Mouse (Mus musculus) CH12.LX (cell line): ENCODE data around the gene Tyro3. TPM values are rescaled to one million over a fixed set of nuclear protein-coding genes. Genes with fewer than 3 reads are reported as not detected.

Experiments
- DNase-seq: peaks from one replicate; pipeline ENCODE4 v3.0.0-alpha.2; 2013; ENCODE audit errors: extremely low read depth
- H3K27ac ChIP-seq: 2 replicates; pipeline ENCODE4 v1.5.1; 2012; ENCODE audit warnings: low read depth, mild to moderate bottlenecking, control low read depth, moderate library complexity; ENCODE audit not compliant: insufficient read depth
- H3K27me3 ChIP-seq: replicated peaks from 2 replicates; pipeline ENCODE3; 2012; ENCODE audit warnings: inconsistent platforms
- H3K36me3 ChIP-seq, 2 experiments: replicated peaks in 1 of 2; 2 replicates each; pipeline versions ENCODE3 to v1.6.1; 2012; ENCODE audit warnings: inconsistent platforms in 1 of 2, low read length in 1 of 2, mild to moderate bottlenecking in 1 of 2, mixed read lengths in 1 of 2, moderate library complexity in 1 of 2; ENCODE audit not compliant: control insufficient read depth in 1 of 2, insufficient read depth in 1 of 2
- H3K4me1 ChIP-seq, 2 experiments: 2 replicates each; pipeline ENCODE4 v1.6.1; 2012; ENCODE audit warnings: inconsistent platforms in 1 of 2, moderate library complexity in 1 of 2; ENCODE audit not compliant: insufficient read depth in 2 of 2, control insufficient read depth in 1 of 2
- H3K4me2 ChIP-seq: 2 replicates; pipeline ENCODE4 v1.6.1; 2012; ENCODE audit warnings: low read depth, mild to moderate bottlenecking, control low read depth; ENCODE audit not compliant: poor library complexity, insufficient read depth, severe bottlenecking
- H3K4me3 ChIP-seq, 3 experiments: fragments of 150-350 bp in 1 of 3; sonication (generic) in 1 of 3; replicated peaks in 1 of 3; 2 replicates each; pipeline versions ENCODE3 to v1.5.1; 2011 to 2012; ENCODE audit warnings: low read depth in 2 of 3, low read length in 2 of 3, mild to moderate bottlenecking in 2 of 3, moderate library complexity in 2 of 3, control low read depth in 1 of 3, improper control_type of control experiment in 1 of 3, inconsistent platforms in 1 of 3, mixed read lengths in 1 of 3; ENCODE audit not compliant: poor library complexity in 1 of 3
- H3K79me2 ChIP-seq: replicated peaks from 2 replicates; pipeline ENCODE4 v1.6.1; 2012; ENCODE audit warnings: mild to moderate bottlenecking, moderate library complexity; ENCODE audit not compliant: control insufficient read depth, poor library complexity, insufficient read depth, severe bottlenecking; ENCODE audit errors: extremely low read depth
- H3K9ac ChIP-seq: 2 replicates; pipeline ENCODE4 v1.6.1; 2012; ENCODE audit warnings: low read depth, mild to moderate bottlenecking, control low read depth, moderate library complexity; ENCODE audit not compliant: insufficient read depth
- H3K9me3 ChIP-seq: replicated peaks from 2 replicates; pipeline ENCODE3; 2012; ENCODE audit warnings: low read length, inconsistent platforms, mixed read lengths
- JUN ChIP-seq: IDR thresholded peaks from 2 replicates; pipeline ENCODE4 v1.6.1; 2011; ENCODE audit warnings: low read depth, mild to moderate bottlenecking, low read length, improper control_type of control experiment, moderate library complexity; ENCODE audit not compliant: insufficient read depth
- KAT2A ChIP-seq: IDR thresholded peaks from 2 replicates; pipeline ENCODE4 v1.6.1; 2012; ENCODE audit warnings: low read length, improper control_type of control experiment, inconsistent platforms; ENCODE audit not compliant: insufficient replicate concordance
- MAZ ChIP-seq: IDR thresholded peaks from 2 replicates; pipeline ENCODE4 v1.6.1; 2012; ENCODE audit warnings: low read depth, mild to moderate bottlenecking, inconsistent platforms, low read length, improper control_type of control experiment, moderate library complexity
- NRF1 ChIP-seq: IDR thresholded peaks from 2 replicates; pipeline ENCODE4 v1.6.1; 2014; ENCODE audit warnings: low read depth, mild to moderate bottlenecking, inconsistent platforms, low read length, improper control_type of control experiment, moderate library complexity
- POLR2A ChIP-seq: IDR thresholded peaks from 2 replicates; pipeline ENCODE4 v1.6.1; 2011; ENCODE audit warnings: low read depth, mild to moderate bottlenecking, improper control_type of control experiment, low read length
- UBTF ChIP-seq: IDR thresholded peaks from 2 replicates; pipeline ENCODE4 v1.6.1; 2012; ENCODE audit warnings: low read depth, mild to moderate bottlenecking, inconsistent platforms, low read length, improper control_type of control experiment, moderate library complexity
- ZC3H11A ChIP-seq: IDR thresholded peaks from 2 replicates; pipeline ENCODE4 v1.6.1; 2012; ENCODE audit warnings: low read depth, mild to moderate bottlenecking, inconsistent platforms, low read length, improper control_type of control experiment
- ZKSCAN1 ChIP-seq: IDR thresholded peaks from 2 replicates; pipeline ENCODE4 v1.6.1; 2012; ENCODE audit warnings: low read depth, inconsistent platforms, low read length, improper control_type of control experiment, borderline replicate concordance
- dilution Hi-C: fragments of 300-500 bp; cut with MboI; formaldehyde crosslinking; loops from 2 replicates; pipeline ENCODE4 v1.14.3; 2020; ENCODE audit warnings: low sequenced_read_pairs; ENCODE audit not compliant: extremely low pct_unique_long_range_greater_than_20kb, extremely low pct_ligation_motif_present
- in situ Hi-C: fragments of 300-500 bp; cut with MboI; formaldehyde crosslinking; loops from 3 replicates; pipeline ENCODE4 v1.14.3; 2019; ENCODE audit warnings: low sequenced_read_pairs, low pct_ligation_motif_present, low pct_unique_long_range_greater_than_20kb, mixed read lengths
- polyA plus RNA-seq: library from polyadenylated mRNA; unstranded; fragments of >175 nt; gene quantifications from 2 replicates; pipeline ENCODE4 v1.2.1, GENCODE M21; 2012; ENCODE audit warnings: low read depth; ENCODE audit not compliant: insufficient read length
- total RNA-seq, 2 experiments: library from RNA; depleted of rRNA; stranded (reverse); fragments of 300-350 nt in 1 of 2; fragments of >200 nt in 1 of 2; gene quantifications; 2 replicates each; pipeline ENCODE4 v1.2.3; 2012 to 2014

Tyro3 gene
- total and polyA plus RNA-seq, 3 experiments, result 20.3 to 39.7 (median 23.7) TPM

- Histone ChIP-seq H3K36me3 (no peaks in the 10 kb centered on the region), H3K79me2 (no peaks in the 10 kb centered on the region)
- TF ChIP-seq ZC3H11A (no peak), NRF1 (no peak), UBTF (no peak), MAZ (no peak), ZKSCAN1 (no peak), POLR2A (no peak), KAT2A (no peak), JUN (no peak)
- TF ChIP-seq, all 38 proteins: peak for 0
- Histone ChIP-seq H3K4me2 (no peak overlapping the region), H3K4me3 (no peak overlapping the region), H3K9me3 (no peaks in the 10 kb centered on the region), H3K27ac (no peak overlapping the region), H3K9ac (no peak overlapping the region), H3K4me1 (no peaks in the 10 kb centered on the region), H3K27me3 (no peaks in the 10 kb centered on the region)
- in situ Hi-C loops, result no loop called here
- dilution Hi-C loops, result no loop called here
- no peak for DNase-seq
These were observed 67.0 kb downstream of the Tyro3 start for GRCm38 (mm10) chr2:119864484-119864883.

Other genes with a start within 250 kb of the Tyro3 start
- 25.0 and 29.0 TPM in 2 replicates for gene Nusap1, start 179.4 kb upstream of the Tyro3 start, total RNA-seq (2012; rRNA removed)
- gene Nusap1, start 179.4 kb upstream of the Tyro3 start, total RNA-seq (2014; rRNA removed), result 92.7 and 107 TPM in 2 replicates
- gene Nusap1, start 179.4 kb upstream of the Tyro3 start, polyA plus RNA-seq, result 39.9 and 41.1 TPM in 2 replicates
- gene Oip5, start 179.3 kb upstream of the Tyro3 start, total RNA-seq (2012; rRNA removed), result 22.0 and 24.5 TPM in 2 replicates
- gene Oip5, start 179.3 kb upstream of the Tyro3 start, total RNA-seq (2014; rRNA removed), result 49.6 and 53.6 TPM in 2 replicates
- gene Oip5, start 179.3 kb upstream of the Tyro3 start, polyA plus RNA-seq, result 22.3 and 30.1 TPM in 2 replicates
- gene Ndufaf1, start 134.9 kb upstream of the Tyro3 start, total RNA-seq (2012; rRNA removed), result 25.1 and 33.2 TPM in 2 replicates
- 53.6 and 64.5 TPM in 2 replicates for gene Ndufaf1, start 134.9 kb upstream of the Tyro3 start, total RNA-seq (2014; rRNA removed)
- 35.6 and 38.7 TPM in 2 replicates for gene Ndufaf1, start 134.9 kb upstream of the Tyro3 start, polyA plus RNA-seq
- 9.7 and 12.5 TPM in 2 replicates for gene Rtf1, start 122.7 kb upstream of the Tyro3 start, total RNA-seq (2012; rRNA removed)
- 10.7 and 11.3 TPM in 2 replicates for gene Rtf1, start 122.7 kb upstream of the Tyro3 start, total RNA-seq (2014; rRNA removed)
- gene Rtf1, start 122.7 kb upstream of the Tyro3 start, polyA plus RNA-seq, result 46.0 and 50.3 TPM in 2 replicates
- 0.25 and 0.34 TPM in 2 replicates for gene Itpka, start 55.4 kb upstream of the Tyro3 start, total RNA-seq (2012; rRNA removed)
- gene Itpka, start 55.4 kb upstream of the Tyro3 start, total RNA-seq (2014; rRNA removed), result 0.28 and 0.39 TPM in 2 replicates
- gene Itpka, start 55.4 kb upstream of the Tyro3 start, polyA plus RNA-seq, result 0.40 and 0.54 TPM in 2 replicates
- 1.3 and 2.3 TPM in 2 replicates for gene Ltk, start 37.3 kb upstream of the Tyro3 start, total RNA-seq (2012; rRNA removed)
- not detected in 2 replicates for gene Ltk, start 37.3 kb upstream of the Tyro3 start, total RNA-seq (2014; rRNA removed)
- gene Ltk, start 37.3 kb upstream of the Tyro3 start, polyA plus RNA-seq, result 0.10 TPM in 1 of 2 replicates, not detected in the other
- gene Rpap1, start 10.2 kb upstream of the Tyro3 start, total RNA-seq (2012; rRNA removed), result 28.9 and 31.8 TPM in 2 replicates
- gene Rpap1, start 10.2 kb upstream of the Tyro3 start, total RNA-seq (2014; rRNA removed), result 8.5 and 9.0 TPM in 2 replicates
- 28.7 and 34.7 TPM in 2 replicates for gene Rpap1, start 10.2 kb upstream of the Tyro3 start, polyA plus RNA-seq
- 30.1 and 34.0 TPM in 2 replicates for gene Mga, start 99.5 kb downstream of the Tyro3 start, total RNA-seq (2012; rRNA removed)
- 21.8 and 23.9 TPM in 2 replicates for gene Mga, start 99.5 kb downstream of the Tyro3 start, total RNA-seq (2014; rRNA removed)
- 25.8 and 37.5 TPM in 2 replicates for gene Mga, start 99.5 kb downstream of the Tyro3 start, polyA plus RNA-seq
- 4.3 and 4.4 TPM in 2 replicates for gene Mapkbp1, start 175.0 kb downstream of the Tyro3 start, total RNA-seq (2012; rRNA removed)
- 1.8 and 1.9 TPM in 2 replicates for gene Mapkbp1, start 175.0 kb downstream of the Tyro3 start, total RNA-seq (2014; rRNA removed)
- gene Mapkbp1, start 175.0 kb downstream of the Tyro3 start, polyA plus RNA-seq, result 4.5 and 7.0 TPM in 2 replicates
- gene Jmjd7, start 229.8 kb downstream of the Tyro3 start, total RNA-seq (2012; rRNA removed), result 12.7 and 14.6 TPM in 2 replicates
- gene Jmjd7, start 229.8 kb downstream of the Tyro3 start, total RNA-seq (2014; rRNA removed), result 8.4 and 11.3 TPM in 2 replicates
- gene Jmjd7, start 229.8 kb downstream of the Tyro3 start, polyA plus RNA-seq, result 10.6 and 15.0 TPM in 2 replicates
- 1.0 and 1.9 TPM in 2 replicates for gene Gm28042, start 229.8 kb downstream of the Tyro3 start, total RNA-seq (2012; rRNA removed)
- gene Gm28042, start 229.8 kb downstream of the Tyro3 start, total RNA-seq (2014; rRNA removed), result 0.77 and 0.84 TPM in 2 replicates
- 1.8 and 2.0 TPM in 2 replicates for gene Gm28042, start 229.8 kb downstream of the Tyro3 start, polyA plus RNA-seq
- gene Pla2g4b, start 235.7 kb downstream of the Tyro3 start, total RNA-seq (2012; rRNA removed), result 2.5 and 4.0 TPM in 2 replicates
- 0.90 and 1.5 TPM in 2 replicates for gene Pla2g4b, start 235.7 kb downstream of the Tyro3 start, total RNA-seq (2014; rRNA removed)
- gene Pla2g4b, start 235.7 kb downstream of the Tyro3 start, polyA plus RNA-seq, result 2.3 and 2.7 TPM in 2 replicates